Mouse (Mus musculus) skeletal muscle tissue, postnatal 0 days (tissue): ENCODE results near the gene Ppp1r3c. TPM values are rescaled to one million over a fixed set of nuclear protein-coding genes. Genes with fewer than 3 reads are reported as not detected.

Source experiments
- polyA plus RNA-seq: library from polyadenylated mRNA; unstranded; fragments of >200 nt; fragmentation: Nextera tagmentation; extraction: Ambion mirVana; gene quantifications from 2 replicates; pipeline ENCODE4 v1.2.1, GENCODE M21; 2015

Gene Ppp1r3c
- polyA plus RNA-seq = 39.3 and 41.7 TPM in 2 replicates

GRCm38 (mm10) chr19:36736537-36736936 is at the start of gene Ppp1r3c:
TSS of gene Ppp1r3c (minus strand) at chr19:36736653.

Other genes with a start within 250 kb of the Ppp1r3c start
- 1.9 and 2.7 TPM in 2 replicates for gene Hectd2, start 182.0 kb downstream of the Ppp1r3c start, polyA plus RNA-seq
- 27.4 and 35.6 TPM in 2 replicates for gene Tnks2, start 97.6 kb upstream of the Ppp1r3c start, polyA plus RNA-seq
- 2.7 and 3.1 TPM in 2 replicates for gene Fgfbp3, start 183.0 kb upstream of the Ppp1r3c start, polyA plus RNA-seq
- 2.3 and 2.4 TPM in 2 replicates for gene Btaf1, start 189.4 kb upstream of the Ppp1r3c start, polyA plus RNA-seq